Mouse (Mus musculus) stomach, postnatal 0 days (tissue): ENCODE results near the gene Cftr. TPM values are rescaled to one million over a fixed set of nuclear protein-coding genes. Genes with fewer than 3 reads are reported as not detected.

Experiments used
- ATAC-seq: fragments of 200-750 bp; cut with Nextera tagmentation; 2 replicates; pipeline ENCODE4 v1.8.0; 2017; ENCODE audit not compliant: low FRiP score, low TSS enrichment
- DNase-seq: peaks from one replicate; pipeline ENCODE4 v3.0.0-alpha.2; 2016; ENCODE audit warnings: low spot score
- H3K27ac ChIP-seq: fragments of 300-500 bp; sonication (generic); replicated peaks from 2 replicates; pipeline ENCODE4 v1.5.1; 2014; ENCODE audit warnings: mild to moderate bottlenecking, control low read depth
- H3K27me3 ChIP-seq: fragments of 300-500 bp; sonication (generic); 2 replicates; pipeline ENCODE4 v1.6.1; 2014; ENCODE audit warnings: low read length; ENCODE audit not compliant: control insufficient read depth, insufficient read depth
- H3K36me3 ChIP-seq: fragments of 300-500 bp; sonication (generic); 2 replicates; pipeline ENCODE4 v1.6.1; 2014; ENCODE audit warnings: low read length, mixed read lengths; ENCODE audit not compliant: control insufficient read depth, insufficient read depth
- H3K4me1 ChIP-seq: fragments of 300-500 bp; sonication (generic); replicated peaks from 2 replicates; pipeline ENCODE4 v1.6.1; 2014; ENCODE audit warnings: antibody characterized with exemption; ENCODE audit not compliant: control insufficient read depth, insufficient read depth
- H3K4me2 ChIP-seq: fragments of 300-500 bp; sonication (generic); replicated peaks from 2 replicates; pipeline ENCODE4 v1.6.1; 2014; ENCODE audit warnings: low read depth, mild to moderate bottlenecking, control low read depth, moderate library complexity
- H3K4me3 ChIP-seq: fragments of 300-500 bp; sonication (generic); 2 replicates; pipeline ENCODE4 v1.5.1; 2014; ENCODE audit warnings: low read depth, low read length, control low read depth
- H3K9ac ChIP-seq: fragments of 300-500 bp; sonication (generic); 2 replicates; pipeline ENCODE4 v1.6.1; 2014; ENCODE audit warnings: mild to moderate bottlenecking, low read length, control low read depth, mixed read lengths
- H3K9me3 ChIP-seq: fragments of 300-500 bp; sonication (generic); 2 replicates; pipeline ENCODE4 v1.6.1; 2016; ENCODE audit warnings: low read length; ENCODE audit not compliant: control insufficient read depth
- CTCF ChIP-seq: IDR thresholded peaks from 2 replicates; pipeline ENCODE4 v1.5.1; 2016; ENCODE audit warnings: antibody characterized with exemption, low read depth, mild to moderate bottlenecking, moderate library complexity
- EP300 ChIP-seq: optimal IDR thresholded peaks from 2 replicates; pipeline ENCODE3; 2016; ENCODE audit warnings: antibody characterized with exemption
- WGBS: fragments of 180-500 bp; shearing (Covaris S2); extraction: QIAGEN DNeasy Blood & Tissue Kit; methylation state at CpG from one replicate; pipeline ENCODE4 v1.1.7; 2014; 5-methylcytosine and 5-hydroxymethylcytosine counted together
- polyA plus RNA-seq: library from polyadenylated mRNA; unstranded; fragments of >200 nt; fragmentation: Nextera tagmentation; extraction: Ambion mirVana; gene quantifications from 2 replicates; pipeline ENCODE4 v1.2.1, GENCODE M21; 2015

Cftr gene
- polyA plus RNA-seq, 1 experiment from 2014 or later = 0.57 TPM

DNA sequence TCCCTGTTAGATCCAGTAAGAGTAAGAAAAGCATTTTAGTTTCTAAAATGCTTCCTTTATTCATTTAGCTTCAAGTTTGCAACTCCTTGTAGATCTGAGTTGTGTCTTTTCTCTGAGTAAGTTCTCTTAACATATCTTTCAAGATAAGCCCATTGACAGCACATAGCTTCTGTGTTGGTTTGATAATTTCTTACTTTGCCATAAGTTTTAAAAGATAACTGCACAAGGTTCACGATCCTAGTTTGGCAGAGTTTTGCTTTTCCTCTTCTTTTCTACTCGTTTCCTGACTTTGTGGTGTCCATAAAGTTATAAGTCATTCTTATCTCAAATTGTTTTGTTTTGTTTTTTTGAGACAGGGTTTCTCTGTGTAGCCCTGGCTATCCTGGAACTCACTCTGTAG is 130.3 kb downstream of the Cftr start:
- Histone ChIP-seq H3K4me1 (no peaks in the 10 kb centered on the region), H3K27ac (no peak overlapping the region), H3K4me2 (no peak overlapping the region), H3K36me3 (no peaks in the 10 kb centered on the region), H3K9me3 (no peaks in the 10 kb centered on the region), H3K9ac (no peak overlapping the region), H3K27me3 (no peaks in the 10 kb centered on the region), H3K4me3 (no peak overlapping the region)
- no peak for TF ChIP-seq EP300
- no peak for TF ChIP-seq CTCF
- DNase-seq (no peak), ATAC-seq (no peak)
- WGBS = 64% methylated on average over 2 of the region's 2 CpGs

DNA sequence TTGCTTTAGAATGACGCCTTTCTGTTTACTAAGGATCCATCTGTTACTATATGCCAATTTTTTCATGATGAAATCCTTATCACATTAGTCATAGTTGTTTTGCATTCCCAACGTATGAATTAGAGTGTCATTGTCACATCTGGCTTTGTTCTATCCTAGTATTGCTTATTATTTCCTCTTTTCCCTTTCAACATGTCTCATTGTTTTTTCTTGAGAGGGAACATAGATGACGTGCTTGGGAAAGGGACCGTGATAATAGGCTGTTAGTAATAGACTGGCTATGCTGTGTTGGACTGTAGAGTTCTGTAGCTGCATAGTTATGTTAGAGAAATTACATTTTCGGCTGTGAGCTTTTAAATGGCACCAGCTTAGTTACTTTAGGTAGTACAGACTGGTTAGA is 131.6 kb downstream of the Cftr start:
- DNase-seq (no peak), ATAC-seq (no peak)
- Histone ChIP-seq H3K36me3 (no peaks in the 10 kb centered on the region), H3K9ac (no peak overlapping the region), H3K27ac (no peak overlapping the region), H3K27me3 (no peaks in the 10 kb centered on the region), H3K4me3 (no peak overlapping the region), H3K4me2 (no peak overlapping the region), H3K9me3 (no peaks in the 10 kb centered on the region), H3K4me1 (no peaks in the 10 kb centered on the region)
- 83% methylated on average over 5 of the region's 5 CpGs for WGBS
- TF ChIP-seq EP300 = no peak
- TF ChIP-seq CTCF = no peak

DNA sequence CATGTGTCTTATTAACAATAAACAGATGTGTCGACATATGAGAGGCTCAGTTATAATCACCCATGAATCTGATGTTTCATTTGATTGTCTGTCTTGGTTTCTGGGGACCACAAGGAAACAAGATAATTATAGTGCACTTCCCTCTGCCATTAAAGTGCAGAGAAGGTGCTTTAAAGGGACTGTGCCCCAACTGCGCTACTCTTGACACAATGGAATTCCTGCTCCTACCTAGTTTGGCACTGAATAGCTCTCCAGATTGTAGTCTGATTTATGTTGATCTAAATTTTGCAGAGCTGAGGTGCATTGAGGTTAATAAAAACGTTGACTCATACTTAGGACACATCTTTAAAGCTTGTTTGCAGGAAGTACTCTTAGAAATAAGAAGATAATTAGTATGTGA is 132.7 kb downstream of the Cftr start:
- TF ChIP-seq EP300 (peak; percentile 32), CTCF (no peak)
- H3K36me3 ChIP-seq = no peaks in the 10 kb centered on the region
- 37% methylated on average over 3 of the region's 3 CpGs for WGBS
- H3K27me3 ChIP-seq = no peaks in the 10 kb centered on the region
- H3K4me1 ChIP-seq = no peaks in the 10 kb centered on the region
- no peak overlapping the region for H3K4me2 ChIP-seq
- H3K27ac ChIP-seq = no peak overlapping the region
- H3K9ac ChIP-seq = no peak overlapping the region
- no peak overlapping the region for H3K4me3 ChIP-seq
- ATAC-seq (no peak), DNase-seq (no peak)
- H3K9me3 ChIP-seq = no peaks in the 10 kb centered on the region

DNA sequence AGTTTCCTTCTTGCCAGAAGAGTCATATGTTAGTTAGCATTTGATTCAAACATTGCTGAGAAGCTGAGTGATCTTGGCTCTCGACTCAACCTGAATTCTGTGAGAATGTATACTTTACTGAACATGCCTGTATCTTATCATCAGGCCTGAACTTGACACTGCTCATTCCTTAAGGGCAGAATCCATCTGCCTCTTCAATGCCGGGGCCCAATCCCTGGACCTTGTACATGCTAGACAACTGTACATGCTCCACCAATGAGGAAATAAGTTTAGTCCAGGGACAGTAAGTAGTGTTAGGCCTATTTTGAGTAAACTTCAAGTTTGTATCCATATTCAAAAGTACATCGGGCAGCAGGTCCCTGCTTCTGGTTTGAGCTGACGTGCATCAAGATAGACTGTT is 134.6 kb downstream of the Cftr start:
- TF ChIP-seq EP300 (no peak), CTCF (no peak)
- WGBS = 52% methylated on average over 4 of the region's 4 CpGs
- Histone ChIP-seq H3K4me2 (no peak overlapping the region), H3K9ac (no peak overlapping the region), H3K27ac (no peak overlapping the region), H3K9me3 (no peaks in the 10 kb centered on the region), H3K36me3 (no peaks in the 10 kb centered on the region), H3K4me1 (no peaks in the 10 kb centered on the region), H3K27me3 (no peaks in the 10 kb centered on the region), H3K4me3 (no peak overlapping the region)
- ATAC-seq (no peak), DNase-seq (no peak)

DNA sequence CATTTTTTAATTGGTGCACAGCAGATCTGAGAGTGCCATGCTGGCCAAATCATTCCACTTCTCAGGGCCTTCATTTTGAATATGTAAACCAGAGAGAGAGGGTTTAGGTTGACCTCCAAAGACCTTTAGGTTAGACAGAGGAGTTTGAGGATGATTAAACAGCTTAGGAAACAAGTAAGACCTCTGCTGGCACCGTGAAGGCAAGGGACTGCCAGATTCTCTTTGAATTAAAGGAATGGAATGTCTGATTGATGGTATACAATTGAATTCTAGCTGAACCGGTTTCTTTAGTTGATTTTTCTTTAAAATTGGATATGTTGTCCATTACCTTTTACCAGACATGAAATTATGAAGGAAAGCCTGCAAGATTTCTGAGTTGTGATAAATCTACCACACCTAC is 140.5 kb downstream of the Cftr start:
- TF ChIP-seq CTCF = no peak
- DNase-seq = no peak
- Histone ChIP-seq H3K4me3 (no peak overlapping the region), H3K4me1 (no peaks in the 10 kb centered on the region), H3K27ac (no peak overlapping the region), H3K27me3 (no peaks in the 10 kb centered on the region), H3K9me3 (no peaks in the 10 kb centered on the region), H3K9ac (no peak overlapping the region), H3K36me3 (no peaks in the 10 kb centered on the region), H3K4me2 (no peak overlapping the region)
- 8% methylated on average over 2 of the region's 2 CpGs for whole genome bisulfite sequencing
- ATAC-seq = no peak

DNA sequence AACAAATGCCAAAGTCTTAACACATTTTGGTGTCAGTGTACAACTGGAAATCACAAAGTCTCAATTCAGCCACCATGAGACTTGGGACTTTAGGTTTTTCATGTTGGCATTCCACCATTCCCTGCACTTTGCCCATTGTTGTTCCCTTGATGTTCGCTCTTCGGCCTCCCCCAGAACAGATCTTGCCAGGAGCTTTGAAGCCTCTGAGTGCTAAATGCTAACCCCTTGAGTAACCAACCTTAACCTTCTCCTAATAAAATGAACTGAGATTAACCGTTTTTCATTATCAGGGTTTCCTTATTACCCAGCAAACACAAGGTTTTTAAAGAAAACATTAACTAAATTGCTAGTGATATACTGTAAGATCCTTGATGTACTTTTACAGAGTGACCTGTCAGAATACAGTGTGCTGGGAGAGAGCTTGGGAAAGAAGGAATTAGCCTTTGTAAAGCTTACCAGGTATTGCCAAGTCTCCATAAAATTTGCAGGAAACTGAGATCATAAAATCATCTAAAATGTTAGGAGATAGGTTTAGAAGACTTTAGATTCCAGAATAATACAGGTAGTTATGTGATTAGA is 144.0 kb downstream of the Cftr start:
- Histone ChIP-seq H3K36me3 (no peaks in the 10 kb centered on the region), H3K27me3 (no peaks in the 10 kb centered on the region), H3K4me3 (no peak overlapping the region), H3K9me3 (no peaks in the 10 kb centered on the region), H3K4me2 (no peak overlapping the region), H3K4me1 (no peaks in the 10 kb centered on the region), H3K27ac (no peak overlapping the region), H3K9ac (no peak overlapping the region)
- ATAC-seq (no peak), DNase-seq (no peak)
- WGBS = 76% methylated on average over 3 of the region's 3 CpGs
- no peak for TF ChIP-seq EP300
- no peak for TF ChIP-seq CTCF
